Mouse (Mus musculus): Measurements from ENCODE around the gene Fam193b. TPM values are rescaled to one million over a fixed set of nuclear protein-coding genes. Genes with fewer than 3 reads are reported as not detected.

The Fam193b gene
- 58.1 and 58.7 TPM in 2 replicates for polyA plus RNA-seq (2015; fragmentation: Nextera tagmentation; extraction: Ambion mirVana)

- H3K4me2 ChIP-seq = peak within 1 kb of the TSS; percentile 98
Measured at GRCm38 (mm10) chr13:55571027-55571751, at the start of gene Fam193b. Gene Fam193b, minus strand, starts transcription at chr13:55571120.

GRCm38 (mm10) chr13:55620275-55620674 lies 49.4 kb upstream of the Fam193b start:
- peaks cover 8% of the 10 kb centered on the region for H3K36me3 ChIP-seq (ENCODE audit: poor library complexity, severe bottlenecking)
- no peak for ATAC-seq
- 78% methylated on average over 2 of the region's 2 CpGs for WGBS
- H3K27ac ChIP-seq = no peak overlapping the region
- H3K27me3 ChIP-seq = no peaks in the 10 kb centered on the region
- H3K4me3 ChIP-seq = no peak overlapping the region
- no peaks in the 10 kb centered on the region for H3K9me3 ChIP-seq (replicated peaks)
- H3K4me2 ChIP-seq = no peak overlapping the region
- no peak overlapping the region for H3K9ac ChIP-seq
- H3K4me1 ChIP-seq = peaks cover 26% of the 10 kb centered on the region

More at GRCm38 (mm10) chr13:55571027-55571751, at the start of gene Fam193b:
- H3K9me3 ChIP-seq (replicated peaks) = no peaks in the 10 kb centered on the region
- peak within 1 kb of the TSS; percentile 91 for H3K27ac ChIP-seq
- peaks cover 21% of the 10 kb centered on the region for H3K36me3 ChIP-seq (ENCODE audit: poor library complexity, severe bottlenecking)
- H3K4me1 ChIP-seq = peaks cover 39% of the 10 kb centered on the region
- WGBS = 3% methylated on average over 30 of the region's 47 CpGs
- H3K27me3 ChIP-seq = no peaks in the 10 kb centered on the region
- ATAC-seq = peak; percentile 93
- H3K9ac ChIP-seq = peak within 1 kb of the TSS; percentile 99
- peak within 1 kb of the TSS; percentile 96 for H3K4me3 ChIP-seq

GRCm38 (mm10) chr13:55619328-55619727 lies 48.4 kb upstream of the Fam193b start:
- Histone ChIP-seq H3K4me3 (no peak overlapping the region), H3K36me3 (ENCODE audit: poor library complexity, severe bottlenecking) (0 out of 2 replicates have a peak, but pooled peaks cover 7% of the 10 kb centered on the region), H3K4me2 (no peak overlapping the region), H3K9me3 (replicated peaks) (no peaks in the 10 kb centered on the region), H3K27ac (no peak overlapping the region), H3K9ac (no peak overlapping the region), H3K4me1 (peaks cover 16% of the 10 kb centered on the region), H3K27me3 (no peaks in the 10 kb centered on the region)
- 94% methylated on average over 4 of the region's 4 CpGs for WGBS
- ATAC-seq = no peak

- ATAC-seq = no peak
- 56% methylated on average over 5 of the region's 5 CpGs for WGBS
Measured at GRCm38 (mm10) chr13:55613471-55613870, 42.6 kb upstream of the Fam193b start.

GRCm38 (mm10) chr13:55611996-55612395 lies 41.1 kb upstream of the Fam193b start:
- Histone ChIP-seq H3K27ac (no peak overlapping the region), H3K9ac (no peak overlapping the region), H3K4me2 (no peak overlapping the region), H3K9me3 (replicated peaks) (no peaks in the 10 kb centered on the region), H3K4me1 (no peaks in the 10 kb centered on the region), H3K36me3 (ENCODE audit: poor library complexity, severe bottlenecking) (peaks cover 56% of the 10 kb centered on the region), H3K27me3 (no peaks in the 10 kb centered on the region), H3K4me3 (no peak overlapping the region)
- 93% methylated on average over 7 of the region's 7 CpGs for WGBS
- ATAC-seq = no peak

More at GRCm38 (mm10) chr13:55613471-55613870, 42.6 kb upstream of the Fam193b start:
- Histone ChIP-seq H3K27ac (no peak overlapping the region), H3K27me3 (no peaks in the 10 kb centered on the region), H3K4me2 (no peak overlapping the region), H3K9ac (no peak overlapping the region), H3K9me3 (replicated peaks) (no peaks in the 10 kb centered on the region), H3K36me3 (ENCODE audit: poor library complexity, severe bottlenecking) (peaks cover 42% of the 10 kb centered on the region), H3K4me3 (no peak overlapping the region), H3K4me1 (no peaks in the 10 kb centered on the region)

- Histone ChIP-seq H3K9ac (no peak overlapping the region), H3K27me3 (no peaks in the 10 kb centered on the region), H3K27ac (no peak overlapping the region), H3K4me3 (no peak overlapping the region), H3K4me2 (no peak overlapping the region), H3K36me3 (ENCODE audit: poor library complexity, severe bottlenecking) (peaks cover 74% of the 10 kb centered on the region), H3K4me1 (no peaks in the 10 kb centered on the region), H3K9me3 (replicated peaks) (no peaks in the 10 kb centered on the region)
- 95% methylated on average over 2 of the region's 2 CpGs for WGBS
- ATAC-seq = no peak
Measured at GRCm38 (mm10) chr13:55607624-55608006, 36.7 kb upstream of the Fam193b start.

- 83% methylated on average over 10 of the region's 10 CpGs for WGBS
- no peak overlapping the region for H3K9ac ChIP-seq
- no peak overlapping the region for H3K27ac ChIP-seq
- peaks cover 73% of the 10 kb centered on the region for H3K36me3 ChIP-seq (ENCODE audit: poor library complexity, severe bottlenecking)
- H3K27me3 ChIP-seq = no peaks in the 10 kb centered on the region
- no peaks in the 10 kb centered on the region for H3K4me1 ChIP-seq
- ATAC-seq = no peak
- H3K9me3 ChIP-seq (replicated peaks) = no peaks in the 10 kb centered on the region
- H3K4me2 ChIP-seq = no peak overlapping the region
- H3K4me3 ChIP-seq = no peak overlapping the region
Measured at GRCm38 (mm10) chr13:55606899-55607623, 36.1 kb upstream of the Fam193b start.

- Histone ChIP-seq H3K9me3 (replicated peaks) (no peaks in the 10 kb centered on the region), H3K27me3 (no peaks in the 10 kb centered on the region), H3K9ac (no peak overlapping the region), H3K27ac (no peak overlapping the region), H3K4me3 (no peak overlapping the region), H3K4me2 (no peak overlapping the region), H3K4me1 (peaks cover 10% of the 10 kb centered on the region), H3K36me3 (ENCODE audit: poor library complexity, severe bottlenecking) (peaks cover 55% of the 10 kb centered on the region)
- 92% methylated on average over 3 of the region's 3 CpGs for WGBS
- no peak for ATAC-seq
Measured at GRCm38 (mm10) chr13:55604606-55605005, 33.7 kb upstream of the Fam193b start.

GRCm38 (mm10) chr13:55601611-55602010 lies 30.7 kb upstream of the Fam193b start:
- Histone ChIP-seq H3K4me2 (0 out of 2 replicates have a peak overlapping the region, but pooled peaks have one; percentile 3), H3K4me1 (peaks cover 14% of the 10 kb centered on the region), H3K27me3 (no peaks in the 10 kb centered on the region), H3K4me3 (no peak overlapping the region), H3K9me3 (replicated peaks) (no peaks in the 10 kb centered on the region), H3K9ac (no peak overlapping the region), H3K27ac (no peak overlapping the region), H3K36me3 (ENCODE audit: poor library complexity, severe bottlenecking) (peaks cover 44% of the 10 kb centered on the region)
- WGBS = 7% methylated on average over 3 of the region's 3 CpGs
- no peak for ATAC-seq

- Histone ChIP-seq H3K27ac (no peak overlapping the region; the same call in 1 of the 2 replicates), H3K4me1 (peaks cover 14% of the 10 kb centered on the region)
Measured at GRCm38 (mm10) chr13:55600657-55601056, 29.7 kb upstream of the Fam193b start.

GRCm38 (mm10) chr13:55599566-55600540 lies 28.9 kb upstream of the Fam193b start, which contains the start of gene B4galt7:
Gene B4galt7, plus strand, starts transcription at chr13:55599896.
- peak within 1 kb of the TSS; percentile 77 for H3K4me3 ChIP-seq
- 10% methylated on average over 48 of the region's 51 CpGs for WGBS

More at GRCm38 (mm10) chr13:55600657-55601056, 29.7 kb upstream of the Fam193b start:
- Histone ChIP-seq H3K9me3 (replicated peaks) (no peaks in the 10 kb centered on the region), H3K4me2 (peak overlapping the region; percentile 66), H3K9ac (peak overlapping the region; percentile 90), H3K4me3 (peak overlapping the region; percentile 77), H3K27me3 (no peaks in the 10 kb centered on the region), H3K36me3 (ENCODE audit: poor library complexity, severe bottlenecking) (peaks cover 46% of the 10 kb centered on the region)
- 23% methylated on average over 9 of the region's 9 CpGs for WGBS
- no peak; the same call in 1 of the 2 replicates for ATAC-seq

More at GRCm38 (mm10) chr13:55599566-55600540, 28.9 kb upstream of the Fam193b start, which contains the start of gene B4galt7:
- peaks cover 18% of the 10 kb centered on the region for H3K4me1 ChIP-seq
- peak within 1 kb of the TSS; percentile 52; the same call in 1 of the 2 replicates for H3K27ac ChIP-seq
- H3K9me3 ChIP-seq (replicated peaks) = no peaks in the 10 kb centered on the region
- no peaks in the 10 kb centered on the region for H3K27me3 ChIP-seq
- peak within 1 kb of the TSS; percentile 90 for H3K9ac ChIP-seq
- H3K4me2 ChIP-seq = peak within 1 kb of the TSS; percentile 66
- H3K36me3 ChIP-seq (ENCODE audit: poor library complexity, severe bottlenecking) = peaks cover 49% of the 10 kb centered on the region
- peak; percentile 89 for ATAC-seq

Measured in forebrain, embryonic 13.5 days (tissue).